Mouse (Mus musculus) liver, embryonic 11.5 days (tissue): ENCODE measurements around the gene Fam221b. TPM values are rescaled to one million over a fixed set of nuclear protein-coding genes. Genes with fewer than 3 reads are reported as not detected.

Experiments used
- ATAC-seq: fragments of 200-750 bp; cut with Nextera tagmentation; replicated peaks from 2 replicates; pipeline ENCODE4 v1.8.0; 2017; ENCODE audit warnings: moderate number of reproducible peaks, mild to moderate bottlenecking, moderate TSS enrichment, moderate library complexity; ENCODE audit not compliant: low FRiP score
- DNase-seq: peaks from one replicate; pipeline ENCODE4 v3.0.0-alpha.2; 2017; ENCODE audit warnings: low spot score
- H3K27ac ChIP-seq: fragments of 300-500 bp; sonication (generic); 2 replicates; pipeline ENCODE4 v1.5.1; 2014; ENCODE audit warnings: mild to moderate bottlenecking, low read depth, low read length, control low read depth
- H3K27me3 ChIP-seq: fragments of 300-500 bp; sonication (generic); replicated peaks from 2 replicates; pipeline ENCODE4 v1.6.1; 2014; ENCODE audit warnings: low read length, mixed read lengths; ENCODE audit not compliant: control insufficient read depth, insufficient read depth
- H3K36me3 ChIP-seq: fragments of 300-500 bp; sonication (generic); 2 replicates; pipeline ENCODE4 v1.6.1; 2014; ENCODE audit warnings: mild to moderate bottlenecking, low read length, moderate library complexity, mixed read lengths; ENCODE audit not compliant: control insufficient read depth, insufficient read depth
- H3K4me1 ChIP-seq: fragments of 300-500 bp; sonication (generic); replicated peaks from 2 replicates; pipeline ENCODE4 v1.6.1; 2014; ENCODE audit warnings: low read length, mixed read lengths; ENCODE audit not compliant: control insufficient read depth, insufficient read depth
- H3K4me2 ChIP-seq: fragments of 300-500 bp; sonication (generic); 2 replicates; pipeline ENCODE4 v1.6.1; 2014; ENCODE audit warnings: mild to moderate bottlenecking, control low read depth, moderate library complexity
- H3K4me3 ChIP-seq: fragments of 300-500 bp; sonication (generic); 2 replicates; pipeline ENCODE4 v1.5.1; 2014; ENCODE audit warnings: low read depth, low read length, control low read depth
- H3K9ac ChIP-seq: fragments of 300-500 bp; sonication (generic); 2 replicates; pipeline ENCODE4 v1.6.1; 2014; ENCODE audit warnings: low read depth, low read length, control low read depth
- H3K9me3 ChIP-seq: fragments of 300-500 bp; sonication (generic); 2 replicates; pipeline ENCODE4 v1.6.1; 2016; ENCODE audit warnings: low read length, inconsistent platforms, mixed read lengths; ENCODE audit not compliant: control insufficient read depth
- WGBS: fragments of 180-500 bp; shearing (Covaris S2); extraction: QIAGEN DNeasy Blood & Tissue Kit; methylation state at CpG from one replicate; pipeline ENCODE4 v1.1.7; 2014; 5-methylcytosine and 5-hydroxymethylcytosine counted together
- polyA plus RNA-seq: library from polyadenylated mRNA; unstranded; fragments of >200 nt; fragmentation: Nextera tagmentation; extraction: Ambion mirVana; gene quantifications from 2 replicates; pipeline ENCODE4 v1.2.1, GENCODE M21; 2014

Gene Fam221b
- polyA plus RNA-seq, 1 experiment from 2014 or later, result 2.2 TPM

DNA sequence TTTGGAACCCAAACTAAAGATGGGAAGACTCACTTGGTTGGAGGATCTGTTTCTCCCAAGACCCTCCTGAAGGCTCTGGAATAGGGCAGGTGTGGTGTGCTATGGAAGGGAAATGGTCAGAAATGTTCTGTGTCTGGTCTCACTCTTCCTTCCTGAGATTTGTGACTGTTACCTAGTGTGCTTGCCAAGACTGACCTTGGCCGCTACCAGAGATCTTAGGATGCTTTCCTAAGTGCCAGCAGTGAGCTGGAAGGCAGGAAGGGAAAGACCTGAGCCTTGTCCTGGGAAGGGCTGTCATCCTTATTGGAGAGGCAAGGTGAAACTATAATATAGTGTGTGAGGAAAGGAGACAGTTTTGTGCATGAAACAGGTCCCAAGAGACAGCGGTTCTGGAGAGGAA, 35.2 kb downstream of the Fam221b start:
- Histone ChIP-seq H3K27ac (no peak overlapping the region), H3K4me1 (0 out of 2 replicates have a peak, but pooled peaks cover 8% of the 10 kb centered on the region), H3K4me3 (no peak overlapping the region), H3K36me3 (no peaks in the 10 kb centered on the region), H3K4me2 (no peak overlapping the region), H3K27me3 (peaks cover 26% of the 10 kb centered on the region), H3K9me3 (no peaks in the 10 kb centered on the region), H3K9ac (no peak overlapping the region)
- 92% methylated on average over 2 of the region's 2 CpGs for WGBS
- ATAC-seq, result no peak
- DNase-seq, result no peak

DNA sequence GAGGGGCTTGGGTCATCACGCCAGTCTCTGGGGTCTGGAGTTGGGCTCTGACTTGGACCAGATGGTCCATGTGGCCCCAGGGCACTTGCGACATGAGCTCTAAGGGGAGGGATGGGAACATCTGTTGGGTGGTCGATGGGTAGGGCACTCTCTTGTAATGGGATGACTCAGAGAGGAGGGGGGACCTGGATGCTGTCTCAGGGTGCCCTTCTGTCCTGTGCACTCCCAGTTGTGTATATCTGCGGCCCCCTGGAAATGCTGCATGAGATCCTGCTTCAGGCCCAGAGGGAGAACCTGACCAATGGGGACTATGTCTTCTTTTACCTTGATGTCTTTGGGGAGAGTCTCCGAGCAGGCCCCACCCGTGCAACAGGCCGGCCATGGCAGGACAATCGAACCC, 35.6 kb downstream of the Fam221b start:
- 0 out of 2 replicates have a peak, but pooled peaks cover 8% of the 10 kb centered on the region for H3K4me1 ChIP-seq
- WGBS, result 79% methylated on average over 8 of the region's 8 CpGs
- ATAC-seq, result no peak
- no peak overlapping the region for H3K9ac ChIP-seq
- H3K4me2 ChIP-seq, result no peak overlapping the region
- peak; percentile 28 for DNase-seq
- no peaks in the 10 kb centered on the region for H3K36me3 ChIP-seq
- H3K27me3 ChIP-seq, result peaks cover 26% of the 10 kb centered on the region
- no peak overlapping the region for H3K4me3 ChIP-seq
- no peak overlapping the region for H3K27ac ChIP-seq
- no peaks in the 10 kb centered on the region for H3K9me3 ChIP-seq

DNA sequence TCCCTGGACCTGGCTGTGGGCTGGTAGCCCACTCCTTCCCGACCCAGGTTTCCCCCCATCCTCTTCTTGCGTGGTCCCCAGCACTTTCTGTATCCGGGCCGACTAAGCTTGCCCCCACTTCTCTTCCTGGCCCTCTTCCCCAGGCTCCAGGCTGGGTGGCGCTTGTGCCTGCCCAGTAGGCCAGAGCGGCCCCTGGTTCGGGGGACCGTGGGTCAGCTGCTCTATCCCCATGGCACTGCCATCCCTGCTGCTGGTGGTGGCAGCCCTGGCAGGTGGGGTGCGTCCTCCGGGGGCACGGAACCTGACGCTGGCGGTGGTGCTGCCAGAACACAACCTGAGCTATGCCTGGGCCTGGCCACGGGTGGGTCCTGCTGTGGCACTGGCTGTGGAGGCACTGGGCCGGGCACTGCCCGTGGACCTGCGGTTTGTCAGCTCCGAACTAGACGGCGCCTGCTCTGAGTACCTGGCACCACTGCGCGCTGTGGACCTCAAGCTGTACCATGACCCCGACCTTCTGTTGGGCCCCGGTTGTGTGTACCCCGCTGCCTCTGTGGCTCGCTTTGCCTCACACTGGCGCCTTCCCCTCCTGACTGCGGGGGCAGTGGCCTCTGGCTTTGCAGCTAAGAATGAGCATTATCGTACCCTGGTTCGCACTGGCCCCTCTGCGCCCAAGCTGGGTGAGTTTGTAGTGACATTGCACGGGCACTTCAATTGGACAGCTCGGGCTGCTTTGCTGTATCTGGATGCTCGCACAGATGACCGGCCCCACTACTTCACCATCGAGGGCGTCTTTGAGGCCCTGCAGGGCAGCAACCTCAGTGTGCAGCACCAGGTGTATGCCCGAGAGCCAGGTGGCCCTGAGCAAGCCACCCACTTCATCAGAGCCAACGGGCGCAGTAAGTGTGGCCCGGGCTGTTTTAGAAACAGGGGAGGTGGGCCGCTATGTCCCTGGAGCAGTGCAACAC, 36.7 kb downstream of the Fam221b start:
- DNase-seq (peak; percentile 31), ATAC-seq (no peak)
- H3K27me3 ChIP-seq, result peaks cover 26% of the 10 kb centered on the region
- no peaks in the 10 kb centered on the region for H3K36me3 ChIP-seq
- peak overlapping the region; percentile 71 for H3K9ac ChIP-seq
- peak overlapping the region; percentile 64 for H3K4me3 ChIP-seq
- H3K27ac ChIP-seq, result no peak overlapping the region
- 56% methylated on average over 42 of the region's 42 CpGs for WGBS
- no peaks in the 10 kb centered on the region for H3K9me3 ChIP-seq
- peak overlapping the region; percentile 96 for H3K4me2 ChIP-seq
- H3K4me1 ChIP-seq, result 0 out of 2 replicates have a peak, but pooled peaks cover 8% of the 10 kb centered on the region

DNA sequence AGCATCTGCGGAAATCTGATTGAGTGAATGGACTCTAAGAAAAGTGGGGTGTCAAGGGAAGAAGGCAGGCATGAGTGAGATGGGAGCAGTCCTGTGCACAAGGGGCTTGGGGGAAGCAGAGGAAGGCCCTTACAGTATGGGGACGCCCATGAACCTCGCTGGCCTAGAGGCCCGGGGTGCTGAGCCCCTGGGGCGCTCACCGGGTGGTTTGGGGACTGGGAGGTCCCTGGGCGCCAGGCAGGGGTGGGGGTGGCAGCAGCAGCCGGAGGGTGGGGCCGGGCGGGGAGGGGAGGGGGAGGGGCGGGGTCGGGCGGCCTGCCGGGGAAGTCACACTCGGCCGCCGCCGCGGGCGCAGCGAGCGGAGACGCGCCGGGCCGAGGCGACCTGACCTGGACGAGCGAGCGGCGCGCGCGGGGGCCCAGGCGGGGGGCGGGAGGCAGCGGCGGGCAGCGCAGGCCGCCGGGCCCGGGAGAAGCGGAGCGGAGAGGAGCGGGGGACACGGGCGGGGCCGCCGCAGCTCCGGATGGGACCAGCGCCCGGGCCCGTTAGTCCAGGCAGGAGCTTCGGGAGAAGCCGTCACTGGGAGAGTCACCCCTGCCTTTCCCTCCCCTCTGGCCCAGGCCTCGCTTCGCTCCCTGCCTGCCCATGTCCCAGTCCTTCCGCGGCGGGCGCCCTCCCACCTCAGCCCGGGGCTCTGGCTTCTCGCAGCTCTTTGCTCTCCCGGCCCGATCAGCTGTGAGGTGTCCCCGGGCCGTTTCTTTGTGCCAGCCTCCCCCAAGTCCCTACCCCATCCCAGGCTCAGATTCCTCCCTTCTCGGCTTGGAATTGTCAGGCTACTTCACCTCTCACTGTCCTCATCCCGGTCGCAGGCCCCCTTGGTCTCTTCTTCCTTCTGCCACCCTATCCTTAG, 37.6 kb downstream of the Fam221b start, which contains the start of gene Npr2:
Gene Npr2 (plus strand): TSS at position 890 of the 910 bp plus-strand sequence.
- peak within 1 kb of the TSS; percentile 64 for H3K4me3 ChIP-seq
- 4% methylated on average over 35 of the region's 70 CpGs for WGBS
- H3K27me3 ChIP-seq, result peaks cover 26% of the 10 kb centered on the region
- peak within 1 kb of the TSS; percentile 96 for H3K4me2 ChIP-seq
- ATAC-seq (peak; percentile 39), DNase-seq (peak; percentile 64)
- no peaks in the 10 kb centered on the region for H3K36me3 ChIP-seq
- H3K9ac ChIP-seq, result peak within 1 kb of the TSS; percentile 71
- no peaks in the 10 kb centered on the region for H3K9me3 ChIP-seq
- H3K27ac ChIP-seq, result no peak within 1 kb of the TSS
- 0 out of 2 replicates have a peak, but pooled peaks cover 8% of the 10 kb centered on the region for H3K4me1 ChIP-seq

DNA sequence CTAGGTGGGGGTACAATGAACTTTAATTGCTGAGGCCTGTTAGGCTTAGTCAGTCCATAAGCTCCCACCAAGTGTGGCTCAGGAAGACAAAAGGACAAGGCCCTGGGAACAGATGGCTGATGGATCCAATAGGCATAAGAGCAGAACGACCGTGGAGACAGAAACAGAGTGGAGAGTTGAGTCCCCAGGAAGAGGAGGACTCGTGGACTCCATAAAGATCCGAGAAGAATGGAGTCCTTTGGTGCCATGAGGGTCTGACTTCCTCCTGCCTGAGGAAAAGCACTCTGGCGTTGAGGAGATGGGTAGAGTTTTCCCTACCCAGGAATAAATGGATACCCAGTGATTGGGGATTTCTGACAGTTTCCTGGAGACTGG, 38.3 kb downstream of the Fam221b start:
- no peak for ATAC-seq
- WGBS, result 29% methylated on average over 5 of the region's 5 CpGs
- Histone ChIP-seq H3K4me2 (peak overlapping the region; percentile 96), H3K9me3 (no peaks in the 10 kb centered on the region), H3K27me3 (peaks cover 26% of the 10 kb centered on the region), H3K4me1 (0 out of 2 replicates have a peak, but pooled peaks cover 8% of the 10 kb centered on the region), H3K27ac (no peak overlapping the region), H3K36me3 (no peaks in the 10 kb centered on the region), H3K9ac (no peak overlapping the region), H3K4me3 (peak overlapping the region; percentile 64; the same call in 1 of the 2 replicates)
- peak; percentile 41 for DNase-seq

DNA sequence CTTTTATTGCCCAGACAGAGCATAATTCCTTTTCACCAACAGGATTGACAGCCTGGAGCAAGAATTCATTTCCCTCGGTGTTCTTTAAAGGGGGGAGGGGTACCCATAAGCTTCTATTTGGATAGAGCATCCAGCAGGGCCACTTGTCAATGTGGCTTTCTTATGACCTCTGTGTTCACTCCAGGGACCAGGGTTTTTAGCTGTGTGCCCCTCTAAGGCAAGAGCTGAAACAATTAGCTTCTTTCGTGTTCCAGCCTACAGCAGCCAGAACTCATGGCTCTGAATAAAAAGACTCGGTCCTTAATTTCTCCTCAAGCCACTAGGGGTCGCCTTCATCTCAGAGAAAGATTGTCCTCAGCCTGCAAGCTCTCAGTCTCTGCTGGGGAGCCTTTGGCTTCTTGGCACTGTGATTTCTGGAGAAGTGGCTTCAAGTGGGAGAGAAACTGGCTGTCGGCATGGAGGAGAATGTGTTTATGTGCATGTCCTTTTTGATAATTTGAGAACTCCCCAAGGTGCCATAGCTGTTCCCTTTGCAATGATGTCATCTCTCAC, 38.8 kb downstream of the Fam221b start:
- 0 out of 2 replicates have a peak, but pooled peaks cover 8% of the 10 kb centered on the region for H3K4me1 ChIP-seq
- DNase-seq, result peak; percentile 68
- no peak overlapping the region for H3K9ac ChIP-seq
- peaks cover 26% of the 10 kb centered on the region for H3K27me3 ChIP-seq
- H3K36me3 ChIP-seq, result no peaks in the 10 kb centered on the region
- peaks cover 5% of the 10 kb centered on the region for H3K9me3 ChIP-seq
- ATAC-seq, result peak; percentile 65
- H3K27ac ChIP-seq, result no peak overlapping the region
- WGBS, result 11% methylated on average over 5 of the region's 5 CpGs
- H3K4me2 ChIP-seq, result peak overlapping the region; percentile 34
- H3K4me3 ChIP-seq, result no peak overlapping the region

DNA sequence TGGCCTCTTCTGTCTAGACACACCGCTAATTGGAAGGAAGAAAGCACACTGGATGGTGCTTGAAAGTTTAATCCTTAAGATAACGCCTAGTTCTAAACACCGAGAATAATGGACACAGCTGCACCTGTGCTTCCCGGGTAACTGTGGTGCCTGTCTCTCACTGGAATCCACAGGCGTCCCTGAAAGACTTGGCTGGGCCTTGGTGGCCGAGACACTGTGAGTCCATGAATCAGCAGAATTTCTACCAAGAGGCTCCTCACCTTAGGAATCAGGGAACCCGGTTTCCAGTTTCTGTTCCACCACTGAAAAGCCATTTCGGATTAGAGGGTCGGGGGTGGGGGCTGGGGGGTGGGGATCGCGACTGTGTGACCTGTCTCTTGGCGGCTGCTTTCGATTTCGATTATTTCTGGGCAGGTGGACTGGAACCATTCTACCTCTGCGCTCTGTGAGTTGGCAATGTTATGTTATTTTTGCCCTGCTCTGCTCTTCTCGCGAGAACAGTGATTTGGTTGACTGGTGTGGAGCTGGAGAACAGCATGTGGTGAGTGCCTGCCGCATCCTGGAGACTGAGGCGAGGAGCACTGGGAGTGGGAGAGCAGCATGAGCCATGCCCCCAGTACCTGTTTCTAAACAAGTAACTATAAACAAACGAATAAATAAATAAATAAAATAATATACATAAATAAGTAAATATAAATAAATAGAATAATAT, 39.7 kb downstream of the Fam221b start:
- H3K4me3 ChIP-seq, result no peak overlapping the region
- no peak overlapping the region for H3K27ac ChIP-seq

More for the DNA sequence above, 39.7 kb downstream of the Fam221b start:
- peak; percentile 21; the same call in 1 of the 2 replicates for ATAC-seq
- no peak overlapping the region for H3K4me2 ChIP-seq
- peaks cover 9% of the 10 kb centered on the region for H3K9me3 ChIP-seq
- 0 out of 2 replicates have a peak, but pooled peaks cover 8% of the 10 kb centered on the region for H3K4me1 ChIP-seq
- H3K27me3 ChIP-seq, result peaks cover 26% of the 10 kb centered on the region
- H3K9ac ChIP-seq, result no peak overlapping the region
- H3K36me3 ChIP-seq, result no peaks in the 10 kb centered on the region
- peak; percentile 31 for DNase-seq
- 50% methylated on average over 20 of the region's 20 CpGs for WGBS
